Mouse (Mus musculus) heart, adult 9 months (tissue): ENCODE data around the gene Vasp.

Experiments used
- DNase-seq, 2 experiments: peaks; one replicate each; pipeline ENCODE4 v3.0.0; 2022; ENCODE audit warnings: low spot score in 2 of 2

Gene Vasp

DNA sequence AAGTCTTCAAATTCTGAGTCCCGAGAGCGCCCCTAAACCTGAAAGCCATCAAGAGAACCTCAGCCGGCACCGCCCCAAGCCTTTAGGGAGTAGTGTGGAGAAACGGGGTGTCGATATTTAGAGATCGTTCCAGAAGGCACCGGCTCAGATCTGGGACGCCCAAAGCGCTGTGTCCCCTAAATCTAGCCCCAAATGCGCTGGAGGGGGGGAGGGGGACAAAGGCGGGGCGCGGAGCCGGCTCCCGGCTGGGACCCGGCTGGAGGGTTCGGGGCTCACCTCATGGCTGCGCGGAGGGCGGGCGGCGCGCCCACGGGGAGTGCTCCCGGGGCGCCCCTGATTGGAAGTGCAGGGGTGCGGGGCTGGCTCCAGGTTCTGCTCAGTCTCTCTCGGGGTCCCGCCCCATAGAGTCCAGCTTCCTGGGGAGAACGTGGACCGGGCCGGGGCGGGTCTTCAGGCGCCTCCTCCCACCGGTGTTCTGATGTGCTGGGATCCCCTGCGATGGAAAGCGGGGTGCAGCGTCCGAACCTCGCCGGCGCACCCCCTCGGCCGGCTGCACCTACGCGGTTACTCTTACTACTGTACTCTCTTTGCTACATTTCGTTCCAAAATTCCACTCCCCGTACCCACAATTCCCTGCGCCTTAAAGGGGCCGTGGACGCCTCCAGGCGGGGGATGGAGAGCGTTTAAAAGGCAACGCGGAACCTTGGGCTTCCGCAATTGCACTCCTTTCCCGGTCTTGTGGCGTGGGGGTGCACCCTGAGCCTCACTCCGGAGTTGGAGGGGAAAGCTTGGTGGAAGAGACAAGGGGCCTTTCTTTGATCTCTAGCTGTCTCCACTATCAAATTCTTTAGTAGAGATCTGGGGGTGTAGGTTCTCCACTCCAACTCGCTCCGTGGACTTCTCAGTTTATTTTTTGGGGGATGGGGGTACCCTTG is at the start of gene Vasp:
Gene Vasp (minus strand): TSS at position 580 of the 935 bp plus-strand sequence.
- DNase-seq = peak; percentile 90 to 91

DNA sequence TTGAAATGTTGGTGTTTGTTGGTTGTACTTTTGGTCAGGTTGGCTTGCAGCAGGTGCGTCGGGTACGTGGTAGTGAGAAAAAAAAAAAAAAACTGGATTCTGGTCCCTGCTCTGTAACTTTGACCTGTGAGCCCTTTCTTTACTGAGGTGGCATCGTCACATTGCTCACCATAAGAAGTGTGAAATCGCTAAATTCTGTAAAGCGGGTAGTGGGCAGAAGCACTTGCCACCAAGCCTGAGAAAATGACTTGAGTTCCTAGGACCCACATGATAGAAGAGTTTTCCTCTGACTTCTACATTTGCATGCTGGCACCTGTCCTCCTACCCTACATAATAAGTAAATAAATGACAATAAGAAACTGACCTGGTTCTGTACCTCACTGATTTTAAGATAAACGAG is 49.0 kb upstream of the Vasp start:
- DNase-seq = no peak

DNA sequence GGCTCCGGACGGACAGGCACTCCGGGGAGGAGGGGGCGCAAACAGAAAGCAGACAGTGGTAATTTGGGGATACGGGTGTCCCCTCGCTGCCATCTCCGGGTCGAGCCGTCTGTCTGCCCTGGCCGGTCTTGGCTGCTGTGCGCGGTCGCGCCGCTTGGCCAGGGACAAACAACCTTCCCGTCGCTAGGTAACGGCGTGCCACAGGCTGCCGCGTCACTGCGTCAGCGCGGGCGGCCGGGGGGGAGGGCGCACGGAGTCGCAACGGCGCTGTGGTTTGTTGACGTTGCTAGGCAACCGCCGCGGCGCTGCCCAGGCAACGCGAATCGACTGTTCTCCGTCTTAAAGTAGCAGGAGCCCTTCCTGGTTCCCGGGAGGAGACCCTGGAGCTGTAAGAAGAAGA is 48.3 kb upstream of the Vasp start:
- DNase-seq = peak; percentile 95 to 96

DNA sequence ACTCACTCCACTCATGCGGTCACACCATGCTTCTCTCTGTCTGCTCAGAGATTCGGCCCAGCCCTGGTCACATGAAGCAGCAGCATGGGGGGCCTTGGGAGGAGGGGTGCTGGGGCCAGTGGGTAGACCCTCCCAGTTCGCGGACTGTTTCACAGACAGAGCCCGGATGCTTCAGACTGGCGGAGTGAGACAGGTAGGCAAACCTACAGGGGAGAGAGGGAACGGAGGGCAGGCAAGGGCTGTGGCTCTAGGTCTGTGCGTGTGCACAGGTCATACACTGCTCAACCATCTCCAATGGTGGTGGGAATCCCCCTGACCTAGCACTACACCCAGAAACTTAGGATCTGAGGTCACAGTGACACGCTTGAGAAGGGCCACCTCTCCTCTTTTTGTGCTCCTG is 47.8 kb upstream of the Vasp start:
- DNase-seq = no peak

DNA sequence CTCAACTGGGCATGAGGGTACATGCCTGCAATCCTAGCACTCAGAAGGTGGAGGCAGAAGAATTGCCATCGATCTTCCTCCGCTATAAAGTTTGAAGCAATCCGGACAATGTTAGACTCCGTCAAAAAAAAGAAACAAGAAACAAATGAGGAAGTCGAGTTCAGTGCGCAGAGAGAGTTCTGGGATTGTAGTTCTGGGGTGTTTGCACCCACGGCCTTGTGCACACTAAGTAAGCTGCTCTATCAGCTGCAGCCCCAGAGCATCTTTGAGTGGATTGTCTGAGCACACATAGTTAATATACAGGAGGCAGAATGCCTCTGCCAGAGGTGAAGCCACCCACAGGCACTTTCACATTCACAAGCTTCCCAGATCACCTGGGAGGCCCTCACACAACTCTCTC is 47.1 kb upstream of the Vasp start:
- no peak for DNase-seq

DNA sequence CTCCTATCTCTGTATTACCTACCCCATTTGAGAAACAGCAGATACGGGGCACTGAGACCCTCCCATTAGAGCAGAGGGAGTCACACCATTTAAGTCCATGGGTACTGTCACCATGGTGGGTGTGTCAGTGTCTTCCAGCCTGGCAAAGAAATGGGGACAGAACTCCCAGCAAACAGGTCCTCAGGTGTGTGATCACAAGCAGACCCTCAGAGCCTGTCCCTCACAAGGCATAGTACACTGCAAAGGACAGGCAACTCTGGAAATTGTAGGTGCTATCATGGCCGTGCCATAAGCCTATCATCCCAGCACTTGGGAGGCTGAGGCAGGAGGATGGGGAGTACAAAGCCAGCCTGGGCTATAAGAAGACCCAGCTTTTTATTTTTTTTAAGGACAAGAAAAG is 46.6 kb upstream of the Vasp start:
- no peak for DNase-seq

DNA sequence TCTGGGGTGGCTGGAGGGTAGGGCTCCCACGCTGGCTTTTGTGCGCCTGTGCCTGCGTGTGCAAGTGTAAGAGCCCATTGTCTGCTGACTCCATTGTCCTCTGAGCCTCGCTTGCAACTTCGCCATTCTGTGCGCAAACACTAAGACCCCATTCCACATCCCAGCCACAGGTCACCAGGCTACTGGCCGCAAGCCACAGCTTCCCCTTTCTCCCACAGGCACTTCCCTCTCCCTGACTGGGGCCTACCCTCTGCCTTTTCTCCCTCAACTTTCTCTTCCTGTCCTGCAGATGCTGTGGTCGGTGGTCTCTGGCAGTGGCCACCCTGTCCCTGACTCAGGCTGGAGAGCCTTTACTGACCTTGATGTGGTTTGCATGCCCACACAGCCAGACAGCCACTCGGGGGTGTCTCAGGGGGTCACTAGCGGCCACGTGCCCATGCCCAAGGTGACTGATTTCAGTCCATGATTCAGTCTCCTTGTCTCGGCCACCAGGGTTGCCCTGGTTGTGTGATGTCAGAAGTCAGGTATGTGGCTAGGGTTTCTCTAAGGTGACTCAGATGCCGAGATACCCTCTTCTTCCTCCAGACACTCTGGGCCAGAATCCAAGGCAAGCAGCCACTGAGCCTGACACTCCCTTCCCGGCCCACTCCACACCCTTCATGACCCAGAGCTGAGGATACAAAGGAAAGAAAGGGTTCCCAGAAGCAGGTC is 45.0 kb upstream of the Vasp start:
- peak in 1 of 2 experiments; percentile 73 for DNase-seq

DNA sequence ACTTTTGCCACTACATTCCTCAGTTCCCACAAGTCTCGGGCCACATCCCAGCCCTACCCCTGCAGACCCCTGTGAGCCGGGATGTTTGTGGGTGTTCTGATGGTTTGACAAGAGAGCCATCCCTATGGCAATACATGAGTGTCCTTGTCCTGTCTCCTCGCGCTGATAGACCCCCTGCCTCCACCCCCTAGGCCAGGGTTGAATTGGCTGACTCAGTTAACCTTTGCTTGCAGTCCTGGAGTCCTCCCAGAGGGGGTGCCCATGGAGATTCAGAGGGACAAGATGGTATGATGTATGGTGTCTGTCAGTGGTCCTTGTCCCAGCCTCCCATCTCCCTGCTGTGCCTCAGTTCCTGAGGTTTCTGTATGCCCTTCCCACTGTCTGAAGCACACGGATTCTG is 42.4 kb upstream of the Vasp start:
- DNase-seq = no peak

DNA sequence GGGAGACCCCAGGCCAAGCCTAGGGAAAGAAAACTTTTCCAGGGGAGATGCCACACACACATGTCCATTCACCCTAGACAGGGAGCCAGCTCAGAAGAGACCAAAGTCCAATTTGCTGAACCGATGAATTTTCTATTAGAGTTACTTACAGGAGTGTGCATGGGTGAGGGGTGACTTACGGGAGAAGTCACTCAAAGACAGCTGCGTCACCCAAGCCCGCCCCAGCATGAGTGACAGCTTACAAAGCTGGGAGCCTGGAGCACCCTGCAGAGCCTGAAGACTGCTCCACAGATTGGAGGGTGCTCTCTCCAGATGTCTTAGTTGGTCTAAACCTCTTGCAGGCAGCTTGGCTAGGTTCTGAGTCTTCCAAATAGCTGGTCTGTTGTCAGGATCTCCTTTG is 40.4 kb upstream of the Vasp start:
- DNase-seq = no peak

DNA sequence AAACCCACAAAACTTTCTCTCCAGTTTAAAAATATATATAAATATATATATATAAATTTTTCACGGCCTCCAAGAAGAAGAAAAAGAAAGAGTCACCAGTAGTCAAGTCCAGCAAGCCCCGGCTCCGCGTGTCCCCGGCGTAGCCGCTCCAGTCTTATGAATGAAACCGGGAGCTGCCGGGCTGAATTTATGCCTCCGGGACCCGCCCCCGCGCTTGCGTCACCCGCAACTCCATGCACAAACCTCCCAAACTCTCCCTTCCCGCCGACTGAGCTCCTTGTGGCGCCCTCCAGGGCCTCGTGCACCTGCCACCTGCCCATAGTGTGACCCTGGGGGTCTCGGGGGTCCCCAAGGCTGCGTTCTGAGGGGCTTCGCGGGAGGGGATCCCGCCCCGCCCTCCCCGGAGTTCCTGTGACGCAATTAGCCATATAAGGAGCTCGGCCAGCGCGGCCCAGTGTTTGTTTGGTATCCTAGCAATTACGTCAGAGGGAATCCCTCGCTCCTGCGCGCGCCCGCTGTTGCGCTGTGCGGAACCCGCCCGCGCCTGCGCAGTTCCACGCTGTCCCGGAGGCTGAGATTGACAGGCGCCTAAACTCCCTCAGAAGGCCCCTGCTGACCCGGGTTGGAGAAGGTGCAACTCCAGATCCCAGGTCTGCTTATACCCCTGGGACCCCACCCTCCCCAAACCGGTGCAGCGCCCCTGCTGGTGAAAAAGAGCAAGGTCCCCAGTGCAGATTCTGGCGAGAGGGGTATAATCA is 38.4 kb upstream of the Vasp start, which contains the start of gene Fosb:
Gene Fosb (minus strand): TSS at position 168 of the 758 bp plus-strand sequence.
- peak; percentile 96 for DNase-seq

DNA sequence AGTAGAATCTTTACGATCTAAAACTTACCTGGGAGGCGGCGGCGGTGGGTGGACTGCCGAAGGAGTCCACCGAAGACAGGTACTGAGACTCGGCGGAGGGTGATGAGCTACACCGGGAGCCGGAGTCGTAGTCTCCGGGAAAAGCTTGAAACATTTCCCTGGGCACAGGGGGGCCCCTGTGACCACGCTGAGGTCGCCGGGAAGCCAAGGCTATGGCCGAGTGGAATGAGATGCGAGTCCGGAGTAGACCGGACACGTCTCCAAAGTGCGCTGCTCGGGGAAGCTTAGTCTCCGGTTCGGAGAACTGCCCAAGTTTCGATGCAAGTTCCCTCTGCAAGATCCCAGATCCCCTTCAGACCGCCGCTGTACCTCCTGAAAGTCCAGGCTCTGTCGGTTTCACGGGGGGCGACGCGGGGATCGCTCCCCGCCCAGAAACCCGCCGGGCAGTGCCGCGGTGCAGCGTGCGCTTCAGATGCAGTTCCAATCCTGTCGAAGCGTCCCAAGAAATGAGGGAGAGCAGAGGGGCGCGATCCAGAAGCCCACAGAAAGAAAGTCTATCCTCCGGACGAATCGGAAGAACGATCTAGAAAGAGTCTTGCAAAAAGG is 37.8 kb upstream of the Vasp start:
- no peak for DNase-seq

DNA sequence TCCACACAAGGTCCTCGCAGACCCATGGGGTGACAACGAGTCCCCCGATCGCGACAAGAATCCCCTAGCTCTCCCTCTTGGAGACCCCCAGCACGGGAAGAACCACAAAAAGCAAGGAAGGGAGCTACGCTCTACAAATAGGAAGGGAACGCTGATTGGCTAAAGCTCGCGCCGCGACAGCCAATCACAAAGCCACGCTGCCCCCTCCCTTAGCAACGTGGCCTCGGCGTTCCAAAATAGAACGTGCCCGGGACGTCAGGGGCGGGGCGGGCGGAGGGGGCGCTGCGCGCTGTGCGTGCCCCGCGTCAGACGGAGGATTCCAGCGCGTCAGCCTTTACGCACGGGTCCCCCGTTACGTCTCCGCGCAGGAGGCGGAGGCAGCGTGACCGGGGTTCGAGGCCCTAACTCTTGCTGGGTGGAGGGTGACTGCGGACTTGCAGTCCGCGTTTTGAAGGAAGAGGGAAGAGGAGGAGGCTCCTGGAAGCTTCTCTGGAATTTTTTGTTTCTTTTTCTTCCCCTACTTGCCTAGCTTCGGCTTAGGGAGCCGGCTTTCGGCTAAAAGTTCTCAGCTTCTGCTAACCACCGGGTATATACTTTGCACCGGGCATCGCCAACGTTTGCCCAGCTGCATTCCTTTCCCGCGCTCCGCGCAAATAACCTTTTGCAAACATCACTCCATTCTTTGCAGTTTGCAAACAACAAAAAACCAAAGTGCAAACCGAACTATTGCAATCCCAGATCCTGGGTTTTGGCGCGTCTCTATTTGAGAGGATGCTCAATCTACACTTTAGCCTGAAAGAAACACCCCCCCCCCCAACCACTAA is 37.0 kb upstream of the Vasp start:
- peak; percentile 96 to 97 for DNase-seq

DNA sequence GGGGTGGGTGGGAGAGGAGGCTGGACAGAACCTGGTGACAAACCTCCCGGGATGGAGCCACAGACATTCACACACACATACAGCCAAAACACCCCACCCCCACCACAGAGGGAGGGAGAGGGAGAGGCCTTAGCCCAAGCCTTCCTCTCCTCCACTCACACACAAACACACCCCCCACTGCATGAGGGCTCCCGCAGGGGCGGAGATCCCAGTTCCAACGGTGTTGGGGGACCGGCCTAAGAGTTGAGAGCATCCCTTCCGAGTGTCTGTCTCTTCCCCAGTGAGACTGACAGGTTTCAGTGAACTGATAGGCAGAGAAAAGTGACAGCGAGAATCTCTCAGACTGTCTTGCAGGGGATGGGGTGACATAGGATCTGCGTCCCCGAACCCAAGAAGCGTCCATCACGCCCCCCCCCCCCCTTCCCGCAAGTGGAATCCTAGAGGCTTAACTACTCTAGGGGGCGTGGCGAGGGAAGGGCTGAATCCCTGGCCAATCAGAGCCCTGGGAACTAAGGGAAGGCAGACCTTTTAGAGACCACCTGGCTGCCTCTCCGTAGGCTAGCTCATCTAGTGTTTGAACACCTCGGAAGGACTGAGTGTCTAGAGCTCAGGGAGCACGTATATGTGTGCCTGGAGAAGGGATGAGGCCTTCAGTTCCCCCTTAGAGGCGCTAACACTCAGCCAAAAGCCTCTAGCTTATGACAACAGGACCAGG is 36.3 kb upstream of the Vasp start:
- DNase-seq = peak; percentile 82 to 84

DNA sequence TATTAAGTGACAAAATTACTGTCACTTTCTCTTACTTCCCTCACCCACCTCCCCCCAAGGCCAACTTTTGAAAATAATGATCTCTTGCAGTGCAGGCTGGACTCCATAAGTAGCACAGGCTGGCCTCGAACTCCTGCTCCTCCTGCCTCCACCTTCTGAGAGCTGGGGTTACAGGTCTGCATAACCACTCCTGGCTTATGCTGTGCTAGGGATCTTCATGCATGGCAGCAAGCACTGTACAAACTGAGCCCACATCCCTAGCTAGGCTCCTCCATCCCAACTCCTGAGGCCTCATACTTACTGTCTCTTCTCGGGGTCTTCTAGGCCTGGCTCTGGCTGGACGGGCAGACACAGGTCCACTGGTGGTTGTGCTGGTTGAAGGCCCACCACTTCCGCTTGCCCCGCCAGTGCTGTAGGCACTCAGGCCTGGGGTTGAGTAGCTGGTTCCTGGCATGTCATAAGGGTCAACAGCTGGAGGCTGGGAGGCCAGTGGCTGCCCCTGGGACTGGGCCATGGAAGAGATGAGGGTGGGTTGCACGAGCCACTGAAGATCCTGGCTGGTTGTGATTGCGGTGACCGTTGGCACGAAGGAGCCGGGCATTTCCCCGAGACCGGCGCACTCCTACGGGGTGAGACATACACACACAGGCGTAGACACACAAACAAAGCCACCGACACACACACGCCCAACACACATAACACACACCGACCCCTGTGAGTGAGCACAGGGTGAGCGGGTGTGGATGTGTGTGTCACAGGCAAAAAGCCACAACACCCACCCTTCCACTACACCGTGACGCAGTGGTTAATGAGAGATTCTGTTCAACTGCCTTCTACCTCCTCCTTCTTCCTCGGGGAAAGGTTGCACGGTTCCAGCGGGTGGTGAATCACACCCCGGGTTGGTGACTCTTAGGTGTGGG is 35.5 kb upstream of the Vasp start:
- no peak for DNase-seq

DNA sequence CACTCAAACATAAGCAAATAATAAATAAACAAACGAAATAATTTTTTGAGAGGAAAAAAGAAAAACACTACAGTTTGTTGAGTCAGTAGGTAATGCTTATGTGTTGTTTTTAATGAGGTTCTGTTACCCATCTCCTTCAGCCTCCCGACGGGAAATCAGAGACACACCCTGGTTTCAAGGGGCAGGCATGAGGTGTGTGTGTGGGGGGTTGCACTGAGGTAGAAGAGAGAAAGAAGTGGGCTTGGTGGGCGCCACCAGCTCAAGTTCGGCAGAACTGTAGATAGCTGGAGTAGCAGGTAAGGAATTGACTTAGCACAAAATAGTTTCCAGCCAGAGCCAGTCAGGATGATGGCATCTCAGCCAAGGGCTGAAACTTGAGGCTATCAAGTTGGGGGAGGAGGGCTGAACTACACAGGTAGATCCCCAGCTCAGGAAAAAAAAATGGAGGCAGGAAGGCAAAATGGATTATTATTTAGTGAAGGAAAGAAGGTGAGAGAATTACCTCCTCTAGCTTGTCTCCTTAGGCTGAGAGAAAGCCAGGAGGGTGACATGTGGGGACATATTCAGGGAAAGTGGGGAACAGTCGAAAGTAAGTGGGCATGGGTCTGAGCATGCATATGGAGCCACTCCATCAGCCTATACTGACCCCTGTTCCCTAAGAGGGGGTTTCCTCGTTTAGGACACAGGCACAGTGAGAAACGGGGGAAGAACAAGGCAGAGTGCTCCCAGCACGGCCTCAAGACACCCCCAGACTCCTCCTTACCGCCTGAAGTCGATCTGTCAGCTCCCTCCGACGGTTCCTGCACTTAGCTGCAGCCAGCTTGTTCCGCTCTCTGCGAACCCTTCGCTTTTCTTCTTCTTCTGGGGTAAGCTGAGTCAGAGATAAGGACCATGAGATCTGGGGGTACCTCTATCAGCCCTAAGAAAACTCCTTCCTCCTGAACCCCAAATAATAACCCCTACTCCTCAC is 34.5 kb upstream of the Vasp start:
- DNase-seq = no peak

DNA sequence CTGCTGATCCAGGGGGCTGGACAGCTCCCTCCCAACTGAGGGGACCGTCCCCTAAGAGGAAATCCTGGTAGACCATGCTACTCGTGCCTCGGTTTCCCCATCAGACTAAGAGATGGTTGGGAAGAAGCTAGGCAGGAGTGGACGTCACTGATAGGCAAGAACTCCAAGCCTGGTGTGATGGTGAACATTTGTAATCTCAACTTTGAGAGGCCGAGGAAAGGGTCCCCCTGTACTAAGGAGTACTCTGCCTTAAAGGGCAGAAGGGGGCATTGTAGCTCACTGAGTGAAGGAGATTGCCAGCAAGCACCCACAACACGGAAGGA is 33.8 kb upstream of the Vasp start:
- no peak for DNase-seq

DNA sequence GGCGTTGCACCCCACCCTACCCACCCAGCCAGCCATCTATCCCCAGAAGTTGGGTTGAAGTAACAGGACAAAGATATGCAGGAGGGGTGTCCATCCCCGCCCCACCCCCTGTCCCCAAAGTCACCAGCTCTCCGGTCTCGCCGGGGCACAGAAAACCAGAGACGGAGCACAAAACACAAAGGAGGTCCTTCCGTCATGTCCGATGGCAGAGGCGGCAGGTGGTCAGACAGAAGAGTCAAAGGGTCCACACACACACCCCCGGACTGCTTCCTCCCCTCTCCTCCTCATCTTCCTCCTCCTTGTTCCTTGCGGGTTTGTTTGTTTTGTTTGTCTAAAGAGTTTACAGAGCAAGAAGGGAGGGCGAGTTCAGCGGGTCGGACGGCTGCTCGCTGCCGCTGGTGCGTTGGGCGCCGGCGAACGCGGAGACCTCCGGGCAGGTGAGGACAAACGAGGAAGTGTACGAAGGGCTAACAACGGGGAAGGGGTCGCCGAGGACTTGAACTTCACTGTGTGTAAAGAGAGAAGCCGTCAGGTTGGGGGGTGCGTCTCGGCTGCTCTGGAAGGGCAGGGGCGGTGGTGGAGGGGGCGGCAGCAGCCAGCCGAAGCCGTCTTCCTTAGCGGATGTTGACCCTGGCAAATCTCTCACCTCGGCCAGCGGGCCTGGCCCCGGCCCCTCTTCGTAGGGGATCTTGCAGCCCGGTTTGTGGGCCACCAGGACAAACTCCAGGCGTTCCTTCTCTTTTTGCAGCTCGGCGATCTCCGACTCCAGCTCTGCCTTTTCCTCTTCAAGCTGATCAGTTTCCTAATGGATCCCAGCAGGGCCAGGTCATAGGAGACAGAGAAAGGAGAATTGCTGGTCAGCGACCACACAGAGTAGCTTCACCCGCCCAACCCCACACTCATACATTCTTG is 33.1 kb upstream of the Vasp start:
- no peak for DNase-seq
